Mouse (Mus musculus): ENCODE data around the gene Cmss1. TPM values are rescaled to one million over a fixed set of nuclear protein-coding genes. Genes with fewer than 3 reads are reported as not detected.

Cmss1 gene
- polyA plus RNA-seq, 1 experiment from 2014 or later, result 70.5 TPM

DNA sequence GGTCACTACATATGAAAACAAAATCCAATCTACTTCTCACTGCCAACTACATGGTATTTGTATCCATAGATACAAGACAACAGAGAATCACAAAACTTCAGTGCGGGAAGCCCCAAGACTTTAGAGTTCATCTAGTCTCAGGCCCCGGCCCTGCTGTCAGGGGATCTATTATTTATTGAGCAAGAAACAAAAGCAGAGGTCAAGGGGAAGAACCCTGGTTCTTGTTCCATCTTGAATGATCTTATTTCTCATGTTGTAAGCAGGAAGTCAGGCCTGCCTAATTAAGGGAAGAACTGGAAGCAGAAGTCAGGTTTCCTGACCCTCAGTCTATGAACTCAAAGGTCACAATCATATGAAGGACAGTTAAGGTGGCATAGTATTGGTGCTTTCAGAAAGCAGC is 104.4 kb downstream of the Cmss1 start:
- 50% methylated on average over 2 of the region's 2 CpGs for WGBS
- Histone ChIP-seq H3K27me3 (replicated peaks; ENCODE audit: control insufficient read depth, insufficient read depth, low read length) (no peaks in the 10 kb centered on the region), H3K4me3 (ENCODE audit: low read depth, low read length) (no peak overlapping the region), H3K4me2 (no peak overlapping the region), H3K36me3 (ENCODE audit: control insufficient read depth, insufficient read depth, low read length) (no peaks in the 10 kb centered on the region), H3K27ac (ENCODE audit: low read depth, low read length) (no peak overlapping the region), H3K9me3 (ENCODE audit: control insufficient read depth, low read length) (no peaks in the 10 kb centered on the region), H3K9ac (ENCODE audit: low read depth, low read length) (no peak overlapping the region), H3K4me1 (replicated peaks; ENCODE audit: control insufficient read depth, insufficient read depth, low read length) (no peaks in the 10 kb centered on the region)
- DNase-seq (ENCODE audit: low spot score) (no peak), ATAC-seq (replicated peaks; ENCODE audit: low FRiP score) (no peak)

DNA sequence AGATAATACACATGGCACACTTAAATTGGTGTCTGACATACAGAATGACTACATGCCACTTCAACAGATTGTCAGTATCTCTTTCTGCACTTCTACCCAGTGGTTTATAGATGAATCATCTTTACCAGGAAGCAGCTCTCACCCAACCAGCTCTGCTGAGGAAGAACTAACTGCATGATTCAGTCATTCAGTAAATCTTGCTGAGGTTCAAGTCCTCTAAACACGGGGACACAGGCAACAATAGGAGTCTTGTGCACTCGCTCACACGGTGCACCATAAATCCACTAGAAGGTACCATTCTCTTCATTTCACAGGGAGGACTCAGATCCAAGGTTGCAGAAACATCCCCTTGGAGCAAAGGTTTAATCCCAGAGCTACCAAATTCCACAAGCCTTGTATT is 105.8 kb downstream of the Cmss1 start:
- Histone ChIP-seq H3K9ac (ENCODE audit: low read depth, low read length) (no peak overlapping the region), H3K4me3 (ENCODE audit: low read depth, low read length) (no peak overlapping the region), H3K4me2 (no peak overlapping the region), H3K27me3 (replicated peaks; ENCODE audit: control insufficient read depth, insufficient read depth, low read length) (no peaks in the 10 kb centered on the region), H3K36me3 (ENCODE audit: control insufficient read depth, insufficient read depth, low read length) (no peaks in the 10 kb centered on the region), H3K27ac (ENCODE audit: low read depth, low read length) (no peak overlapping the region), H3K4me1 (replicated peaks; ENCODE audit: control insufficient read depth, insufficient read depth, low read length) (no peaks in the 10 kb centered on the region), H3K9me3 (ENCODE audit: control insufficient read depth, low read length) (no peaks in the 10 kb centered on the region)
- DNase-seq (ENCODE audit: low spot score), result no peak
- no peak for ATAC-seq (replicated peaks; ENCODE audit: low FRiP score)
- 66% methylated on average over 3 of the region's 3 CpGs for WGBS

DNA sequence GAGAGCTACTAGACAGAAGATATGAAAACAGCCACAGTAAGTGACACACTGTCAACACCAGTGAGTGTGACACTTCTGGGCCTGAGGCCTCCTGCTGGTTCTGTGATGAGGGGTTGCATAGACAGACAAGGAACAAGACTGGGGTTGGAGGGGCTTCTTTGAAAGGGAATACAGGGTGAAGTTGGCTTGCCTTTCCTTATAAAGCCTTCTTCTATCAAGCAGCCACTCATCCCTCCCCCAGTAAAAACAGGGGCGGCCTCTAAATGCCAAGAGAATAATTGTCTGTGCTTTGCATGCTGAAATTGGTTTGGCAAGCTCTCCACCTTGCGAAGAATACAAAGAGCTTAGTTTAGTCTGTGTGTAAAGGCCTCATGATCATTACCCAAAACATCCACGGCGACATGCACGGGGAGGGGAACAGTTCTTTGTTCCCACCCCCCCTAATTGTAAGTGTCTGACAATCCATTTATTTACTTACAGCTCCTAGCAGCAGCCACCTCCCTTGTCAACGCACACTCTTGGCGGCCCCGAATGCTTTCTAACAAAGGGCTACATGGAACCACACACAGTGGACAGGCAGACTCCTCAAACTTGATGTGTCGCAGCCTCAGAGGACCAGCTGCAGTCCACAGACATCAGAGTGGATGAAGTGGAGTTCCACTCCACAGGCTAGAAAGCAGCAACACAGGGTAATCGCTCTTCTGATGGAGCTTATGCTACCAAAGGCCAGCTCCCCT is 110.1 kb downstream of the Cmss1 start:
- Histone ChIP-seq H3K27me3 (replicated peaks; ENCODE audit: control insufficient read depth, insufficient read depth, low read length) (no peaks in the 10 kb centered on the region), H3K9ac (ENCODE audit: low read depth, low read length) (no peak overlapping the region), H3K36me3 (ENCODE audit: control insufficient read depth, insufficient read depth, low read length) (no peaks in the 10 kb centered on the region), H3K4me1 (replicated peaks; ENCODE audit: control insufficient read depth, insufficient read depth, low read length) (no peaks in the 10 kb centered on the region), H3K9me3 (ENCODE audit: control insufficient read depth, low read length) (no peaks in the 10 kb centered on the region), H3K27ac (ENCODE audit: low read depth, low read length) (no peak overlapping the region), H3K4me2 (no peak overlapping the region), H3K4me3 (ENCODE audit: low read depth, low read length) (no peak overlapping the region)
- WGBS, result 83% methylated on average over 10 of the region's 10 CpGs
- ATAC-seq (replicated peaks; ENCODE audit: low FRiP score) (no peak), DNase-seq (ENCODE audit: low spot score) (no peak)

GRCm38 (mm10) chr16:57495476-57496203 is 111.0 kb downstream of the Cmss1 start:
- WGBS, result 81% methylated on average over 10 of the region's 10 CpGs
- Histone ChIP-seq H3K27me3 (replicated peaks; ENCODE audit: control insufficient read depth, insufficient read depth, low read length) (no peaks in the 10 kb centered on the region), H3K4me3 (ENCODE audit: low read depth, low read length) (no peak overlapping the region), H3K36me3 (ENCODE audit: control insufficient read depth, insufficient read depth, low read length) (no peaks in the 10 kb centered on the region), H3K27ac (ENCODE audit: low read depth, low read length) (no peak overlapping the region), H3K9ac (ENCODE audit: low read depth, low read length) (no peak overlapping the region), H3K9me3 (ENCODE audit: control insufficient read depth, low read length) (no peaks in the 10 kb centered on the region), H3K4me1 (replicated peaks; ENCODE audit: control insufficient read depth, insufficient read depth, low read length) (no peaks in the 10 kb centered on the region), H3K4me2 (no peak overlapping the region)
- ATAC-seq (replicated peaks; ENCODE audit: low FRiP score), result no peak
- no peak for DNase-seq (ENCODE audit: low spot score)

DNA sequence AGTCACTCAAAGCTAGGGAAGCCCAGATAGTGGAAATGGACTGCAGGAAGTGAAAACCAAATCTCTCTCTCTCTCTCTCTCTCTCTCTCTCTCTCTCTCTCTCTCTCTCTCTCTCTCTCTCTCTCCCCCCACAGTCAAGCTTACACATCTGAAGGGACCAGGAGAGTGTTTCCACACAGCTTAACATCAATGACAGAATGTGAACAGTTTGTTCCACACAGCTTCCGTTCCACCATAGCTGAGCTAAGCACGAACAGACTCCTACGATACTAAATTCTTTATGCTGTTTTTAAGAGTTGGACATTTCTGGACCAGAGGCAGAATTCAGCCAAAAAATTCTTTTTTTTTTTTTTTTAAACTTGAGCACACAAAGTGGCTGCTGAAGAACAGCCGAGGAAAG is 114.8 kb downstream of the Cmss1 start:
- Histone ChIP-seq H3K27me3 (replicated peaks; ENCODE audit: control insufficient read depth, insufficient read depth, low read length) (no peaks in the 10 kb centered on the region), H3K9ac (ENCODE audit: low read depth, low read length) (no peak overlapping the region), H3K9me3 (ENCODE audit: control insufficient read depth, low read length) (no peaks in the 10 kb centered on the region), H3K36me3 (ENCODE audit: control insufficient read depth, insufficient read depth, low read length) (no peaks in the 10 kb centered on the region), H3K4me2 (no peak overlapping the region), H3K4me3 (ENCODE audit: low read depth, low read length) (no peak overlapping the region), H3K27ac (ENCODE audit: low read depth, low read length) (no peak overlapping the region), H3K4me1 (replicated peaks; ENCODE audit: control insufficient read depth, insufficient read depth, low read length) (no peaks in the 10 kb centered on the region)
- ATAC-seq (replicated peaks; ENCODE audit: low FRiP score), result no peak
- DNase-seq (ENCODE audit: low spot score), result no peak
- 89% methylated on average over 4 of the region's 4 CpGs for WGBS

GRCm38 (mm10) chr16:57490691-57491090 is 116.0 kb downstream of the Cmss1 start:
- DNase-seq (ENCODE audit: low spot score), result no peak
- no peak overlapping the region for H3K9ac ChIP-seq (ENCODE audit: low read depth, low read length)
- no peaks in the 10 kb centered on the region for H3K36me3 ChIP-seq (ENCODE audit: control insufficient read depth, insufficient read depth, low read length)
- no peaks in the 10 kb centered on the region for H3K4me1 ChIP-seq (replicated peaks; ENCODE audit: control insufficient read depth, insufficient read depth, low read length)
- WGBS, result 93% methylated on average over 8 of the region's 8 CpGs
- H3K27me3 ChIP-seq (replicated peaks; ENCODE audit: control insufficient read depth, insufficient read depth, low read length), result no peaks in the 10 kb centered on the region
- no peaks in the 10 kb centered on the region for H3K9me3 ChIP-seq (ENCODE audit: control insufficient read depth, low read length)
- no peak overlapping the region for H3K4me2 ChIP-seq
- ATAC-seq (replicated peaks; ENCODE audit: low FRiP score), result no peak
- no peak overlapping the region for H3K27ac ChIP-seq (ENCODE audit: low read depth, low read length)
- H3K4me3 ChIP-seq (ENCODE audit: low read depth, low read length), result no peak overlapping the region

DNA sequence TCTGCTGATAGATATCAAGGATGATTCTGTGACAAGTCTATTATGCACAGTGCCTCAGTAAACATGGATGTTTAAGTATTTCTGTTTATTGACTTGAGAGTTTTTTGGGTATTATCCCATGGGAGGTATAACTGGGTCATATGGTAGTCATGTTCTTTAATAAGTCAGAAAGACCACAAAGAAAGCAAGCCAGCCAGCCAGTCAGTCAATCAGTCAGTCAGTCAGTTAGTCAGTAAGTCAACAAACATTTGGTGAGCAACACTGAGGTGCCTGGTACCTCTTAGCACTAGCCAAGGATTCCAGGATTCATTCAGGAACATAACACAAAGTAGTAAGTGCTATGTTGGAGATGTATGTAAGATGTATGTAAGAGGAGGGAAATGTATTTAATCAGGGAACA is 118.0 kb downstream of the Cmss1 start:
- Histone ChIP-seq H3K27ac (ENCODE audit: low read depth, low read length) (no peak overlapping the region), H3K4me1 (replicated peaks; ENCODE audit: control insufficient read depth, insufficient read depth, low read length) (no peaks in the 10 kb centered on the region), H3K36me3 (ENCODE audit: control insufficient read depth, insufficient read depth, low read length) (no peaks in the 10 kb centered on the region), H3K9me3 (ENCODE audit: control insufficient read depth, low read length) (no peaks in the 10 kb centered on the region), H3K4me2 (no peak overlapping the region), H3K9ac (ENCODE audit: low read depth, low read length) (no peak overlapping the region), H3K27me3 (replicated peaks; ENCODE audit: control insufficient read depth, insufficient read depth, low read length) (no peaks in the 10 kb centered on the region), H3K4me3 (ENCODE audit: low read depth, low read length) (no peak overlapping the region)
- no peak for DNase-seq (ENCODE audit: low spot score)
- no peak for ATAC-seq (replicated peaks; ENCODE audit: low FRiP score)

- ATAC-seq (replicated peaks; ENCODE audit: low FRiP score) (no peak), DNase-seq (ENCODE audit: low spot score) (no peak)
- H3K4me1 ChIP-seq (replicated peaks; ENCODE audit: control insufficient read depth, insufficient read depth, low read length), result no peaks in the 10 kb centered on the region
- WGBS, result 83% methylated on average over 5 of the region's 5 CpGs
- H3K4me2 ChIP-seq, result no peak overlapping the region
- no peak overlapping the region for H3K9ac ChIP-seq (ENCODE audit: low read depth, low read length)
- H3K9me3 ChIP-seq (ENCODE audit: control insufficient read depth, low read length), result no peaks in the 10 kb centered on the region
- H3K27ac ChIP-seq (ENCODE audit: low read depth, low read length), result no peak overlapping the region
- no peaks in the 10 kb centered on the region for H3K27me3 ChIP-seq (replicated peaks; ENCODE audit: control insufficient read depth, insufficient read depth, low read length)
- no peaks in the 10 kb centered on the region for H3K36me3 ChIP-seq (ENCODE audit: control insufficient read depth, insufficient read depth, low read length)
- no peak overlapping the region for H3K4me3 ChIP-seq (ENCODE audit: low read depth, low read length)
Measured at GRCm38 (mm10) chr16:57486266-57486665, 120.4 kb downstream of the Cmss1 start.

DNA sequence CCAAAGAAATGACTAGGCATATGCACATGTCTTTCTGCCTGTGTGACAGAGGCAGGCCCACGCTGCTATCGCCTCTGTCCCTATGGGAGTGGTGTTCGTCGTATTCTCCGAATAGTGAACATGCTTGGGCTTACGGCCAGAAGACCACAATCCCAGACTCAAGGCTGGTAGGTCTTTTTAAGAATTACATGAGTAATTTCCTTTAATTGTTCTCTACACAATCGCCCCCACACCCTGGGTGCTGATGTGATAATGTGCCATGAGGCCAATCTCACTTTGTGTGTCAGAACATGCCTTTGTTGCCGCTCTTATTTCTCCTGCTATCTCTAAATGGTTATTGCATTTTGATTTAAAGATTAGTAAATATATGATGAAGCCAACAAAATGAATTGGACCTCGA is 121.4 kb downstream of the Cmss1 start:
- H3K27ac ChIP-seq (ENCODE audit: low read depth, low read length), result no peak overlapping the region
- DNase-seq (ENCODE audit: low spot score) (no peak), ATAC-seq (replicated peaks; ENCODE audit: low FRiP score) (no peak)
- H3K9ac ChIP-seq (ENCODE audit: low read depth, low read length), result no peak overlapping the region
- 76% methylated on average over 9 of the region's 9 CpGs for WGBS
- no peaks in the 10 kb centered on the region for H3K4me1 ChIP-seq (replicated peaks; ENCODE audit: control insufficient read depth, insufficient read depth, low read length)
- H3K4me3 ChIP-seq (ENCODE audit: low read depth, low read length), result no peak overlapping the region
- H3K4me2 ChIP-seq, result no peak overlapping the region
- H3K27me3 ChIP-seq (replicated peaks; ENCODE audit: control insufficient read depth, insufficient read depth, low read length), result no peaks in the 10 kb centered on the region
- H3K36me3 ChIP-seq (ENCODE audit: control insufficient read depth, insufficient read depth, low read length), result no peaks in the 10 kb centered on the region
- H3K9me3 ChIP-seq (ENCODE audit: control insufficient read depth, low read length), result no peaks in the 10 kb centered on the region
